Mouse (Mus musculus): Measurements from ENCODE around the gene Kif23.

DNA sequence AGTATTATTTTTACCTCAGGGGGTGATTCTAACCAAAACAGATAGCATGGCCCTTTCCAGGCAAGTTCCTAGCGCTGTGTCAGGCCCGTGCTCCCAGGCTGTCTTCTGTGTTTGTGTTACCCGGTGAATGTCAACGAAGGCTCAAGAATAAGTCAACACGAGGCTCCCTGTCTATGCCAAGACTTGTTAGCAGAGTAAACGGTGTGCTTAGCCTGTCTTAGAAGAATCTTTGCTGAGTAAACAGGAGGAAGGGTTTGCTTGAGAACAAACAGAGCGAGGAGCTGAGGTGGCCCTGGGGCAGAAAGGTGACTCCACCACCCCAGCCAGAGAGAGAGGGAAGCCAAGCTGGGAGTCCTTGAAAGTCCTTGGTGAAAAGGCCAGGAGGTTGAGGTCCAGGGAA, 42.4 kb downstream of the Kif23 start:
- no peak for TF ChIP-seq CTCF (IDR thresholded peaks at IDR 0.05)
- TF ChIP-seq EP300 (IDR thresholded peaks at IDR 0.05) = no peak
